Comparison of ENCODE assay signal across 8 mouse cellular contexts in genomic region chrX:104482572-104483443, GRCm38 (mm10). TPM values are rescaled to one million over a fixed set of nuclear protein-coding genes. Genes with fewer than 3 reads are reported as not detected.
DNase-seq lines count a peak whose midpoint lies in the region; ATAC-seq and TF ChIP-seq lines count a peak whose summit lies in the region.

Gene Uprt (plus strand): TSS chrX:104482818.

- H3K36me3 ChIP-seq in ES-Bruce4 (ENCODE audit: control insufficient read depth, insufficient read depth, low read length, poor library complexity, severe bottlenecking): no peaks in the 10 kb centered on the region
- no peaks in the 10 kb centered on the region for H3K36me3 ChIP-seq in forebrain, embryonic 13.5 days (ENCODE audit: poor library complexity, severe bottlenecking)
- no peaks in the 10 kb centered on the region for H3K36me3 ChIP-seq in liver, postnatal 0 days (replicated peaks; ENCODE audit: insufficient read depth, low read length)
- no peaks in the 10 kb centered on the region for H3K36me3 ChIP-seq in neural tube, embryonic 14.5 days (ENCODE audit: control insufficient read depth, insufficient read depth, low read length)
- no peaks in the 10 kb centered on the region for H3K36me3 ChIP-seq in testis, adult 2 months (ENCODE audit: control insufficient read depth, insufficient read depth, low read length)

- TF ChIP-seq POLR2A in ES-Bruce4 (IDR thresholded peaks at IDR 0.05; ENCODE audit: insufficient read depth, low read length): no peak
- no peak for TF ChIP-seq POLR2A in testis, adult 2 months (IDR thresholded peaks at IDR 0.05; ENCODE audit: control insufficient read depth, low read depth, low read length)

- peak within 1 kb of the TSS; percentile 71 for H3K4me3 ChIP-seq in ES-Bruce4 (ENCODE audit: low read depth, low read length)
- H3K4me3 ChIP-seq in forebrain, embryonic 13.5 days: peak within 1 kb of the TSS; percentile 56
- peak within 1 kb of the TSS; percentile 55 for H3K4me3 ChIP-seq in liver, postnatal 0 days (ENCODE audit: low read depth, low read length)
- H3K4me3 ChIP-seq in neural tube, embryonic 14.5 days (ENCODE audit: low read depth, low read length): peak within 1 kb of the TSS; percentile 49
- H3K4me3 ChIP-seq in testis, adult 2 months (ENCODE audit: control insufficient read depth, low read depth, low read length): peak within 1 kb of the TSS; percentile 84

- peak; percentile 99 for ATAC-seq in cerebellum, adult (ENCODE audit: insufficient number of reproducible peaks, low FRiP score, low TSS enrichment)
- peak; percentile 99 for ATAC-seq in forebrain, embryonic 13.5 days
- ATAC-seq in liver, postnatal 0 days: peak; percentile 95
- peak; percentile 100 for ATAC-seq in neural tube, embryonic 14.5 days (ENCODE audit: low read depth)

- intact Hi-C loops in heart, postnatal 10 days (cut with DNase I): loop anchor here (5.0 kb wide), 1 partner anchor 71 kb away; the partner anchor contains the start of gene Abcb7

- no peak within 1 kb of the TSS for H3K27ac ChIP-seq in ES-Bruce4 (ENCODE audit: insufficient read depth, low read length)
- H3K27ac ChIP-seq in forebrain, embryonic 13.5 days: peak within 1 kb of the TSS; percentile 63
- peak within 1 kb of the TSS; percentile 67 for H3K27ac ChIP-seq in liver, postnatal 0 days (ENCODE audit: low read depth)
- H3K27ac ChIP-seq in neural tube, embryonic 14.5 days (ENCODE audit: low read depth, low read length): peak within 1 kb of the TSS; percentile 62
- peak within 1 kb of the TSS; percentile 53; the same call in 1 of the 2 replicates for H3K27ac ChIP-seq in testis, adult 2 months (ENCODE audit: control insufficient read depth, insufficient read depth, low read depth, low read length)

- peak within 1 kb of the TSS; percentile 28 for H3K9ac ChIP-seq in ES-Bruce4 (ENCODE audit: low read depth, poor library complexity, severe bottlenecking)
- peak within 1 kb of the TSS; percentile 65 for H3K9ac ChIP-seq in forebrain, embryonic 13.5 days
- H3K9ac ChIP-seq in liver, postnatal 0 days (replicated peaks): peak within 1 kb of the TSS; percentile 55
- peak within 1 kb of the TSS; percentile 50 for H3K9ac ChIP-seq in neural tube, embryonic 14.5 days (replicated peaks; ENCODE audit: low read depth, low read length)

- DNase-seq in heart, postnatal 10 days: peak; percentile 85 to 87
- DNase-seq in layer of hippocampus, adult 11-12 months (ENCODE audit: low spot score): peak; percentile 80
- DNase-seq in liver, postnatal 0 days: peak; percentile 72

- peak within 1 kb of the TSS; percentile 58 for H3K4me2 ChIP-seq in forebrain, embryonic 13.5 days
- peak within 1 kb of the TSS; percentile 75 for H3K4me2 ChIP-seq in liver, postnatal 0 days (ENCODE audit: low read depth, low read length)
- peak within 1 kb of the TSS; percentile 53 for H3K4me2 ChIP-seq in neural tube, embryonic 14.5 days (ENCODE audit: low read depth, low read length)

- WGBS in forebrain, embryonic 13.5 days: 32% methylated on average over 34 of the region's 34 CpGs
- 20% methylated on average over 34 of the region's 34 CpGs for WGBS in liver, postnatal 0 days (ENCODE audit: insufficient replicate concordance)
- 19% methylated on average over 34 of the region's 34 CpGs for WGBS in neural tube, embryonic 14.5 days

- TF ChIP-seq EP300 in ES-Bruce4 (IDR thresholded peaks at IDR 0.05; ENCODE audit: insufficient read depth, low read depth, low read length): no peak
- no peak for TF ChIP-seq EP300 in liver, postnatal 0 days (IDR thresholded peaks at IDR 0.05; ENCODE audit: low read depth)

- H3K9me3 ChIP-seq in ES-Bruce4 (replicated peaks; ENCODE audit: control insufficient read depth, insufficient read depth, low read length, poor library complexity, severe bottlenecking): no peaks in the 10 kb centered on the region
- H3K9me3 ChIP-seq in forebrain, embryonic 13.5 days (replicated peaks): no peaks in the 10 kb centered on the region
- no peaks in the 10 kb centered on the region for H3K9me3 ChIP-seq in liver, postnatal 0 days (ENCODE audit: low read length)
- H3K9me3 ChIP-seq in neural tube, embryonic 14.5 days (ENCODE audit: control insufficient read depth, low read length): no peaks in the 10 kb centered on the region

- no peak for TF ChIP-seq CTCF in ES-Bruce4 (IDR thresholded peaks at IDR 0.05; ENCODE audit: low read depth, low read length)
- TF ChIP-seq CTCF in liver, postnatal 0 days (IDR thresholded peaks at IDR 0.05; ENCODE audit: low read depth): no peak
- TF ChIP-seq CTCF in testis, adult 2 months (IDR thresholded peaks at IDR 0.05; ENCODE audit: control insufficient read depth, insufficient read depth, insufficient replicate concordance, low read depth, low read length): no peak

- H3K27me3 ChIP-seq in ES-Bruce4 (ENCODE audit: control insufficient read depth, insufficient read depth, low read length, poor library complexity, severe bottlenecking): no peaks in the 10 kb centered on the region
- H3K27me3 ChIP-seq in forebrain, embryonic 13.5 days: 0 out of 2 replicates have a peak, but pooled peaks cover 4% of the 10 kb centered on the region
- no peaks in the 10 kb centered on the region for H3K27me3 ChIP-seq in liver, postnatal 0 days (ENCODE audit: insufficient read depth, low read length)
- H3K27me3 ChIP-seq in neural tube, embryonic 14.5 days (ENCODE audit: control insufficient read depth, insufficient read depth, low read length): no peaks in the 10 kb centered on the region
- H3K27me3 ChIP-seq in testis, adult 2 months (ENCODE audit: control insufficient read depth, insufficient read depth, low read length): no peaks in the 10 kb centered on the region

- H3K4me1 ChIP-seq in ES-Bruce4 (ENCODE audit: control insufficient read depth, insufficient read depth, low read length): peaks cover 2% of the 10 kb centered on the region
- H3K4me1 ChIP-seq in forebrain, embryonic 13.5 days: no peaks in the 10 kb centered on the region
- no peaks in the 10 kb centered on the region for H3K4me1 ChIP-seq in liver, postnatal 0 days (ENCODE audit: insufficient read depth)
- no peaks in the 10 kb centered on the region for H3K4me1 ChIP-seq in neural tube, embryonic 14.5 days (ENCODE audit: control insufficient read depth, insufficient read depth, low read length)
- H3K4me1 ChIP-seq in testis, adult 2 months (ENCODE audit: control insufficient read depth, insufficient read depth, low read length): peaks cover 2% of the 10 kb centered on the region; the same call in 1 of the 2 replicates

RNA-seq across cellular contexts. Expression of gene Uprt, which starts in this region (rescaled TPM):
- 4.5 and 5.2 TPM in 2 replicates for polyA plus RNA-seq in ES-Bruce4 (2011; ENCODE audit: insufficient read depth, insufficient read length, low read depth, missing spikeins)
- 1.4 and 1.6 TPM in 2 replicates for polyA plus RNA-seq in forebrain, embryonic 13.5 days (2015; fragmentation: Nextera tagmentation; extraction: Ambion mirVana)
- 10 to 100 TPM in 1 of 2 experiments, 1 to 10 TPM in 1; 8.8 to 11.2 TPM for total RNA-seq in heart, postnatal 10 days (2021)
- polyA plus RNA-seq in liver, postnatal 0 days (2015; fragmentation: Nextera tagmentation; extraction: Ambion mirVana): 0.07 and 0.32 TPM in 2 replicates
- 2.8 and 3.5 TPM in 2 replicates for polyA plus RNA-seq in neural tube, embryonic 14.5 days (2014; fragmentation: Nextera tagmentation; extraction: Ambion mirVana)
- polyA plus RNA-seq in testis, adult 2 months (2012; rRNA removed): 0.29 and 0.31 TPM in 2 replicates

Comparison
In these comparisons a context has a peak if more than half of its experiments do, and no peak if none do; other contexts are left out.
1. Peak in DNase-seq, ATAC-seq, H3K4me3 ChIP-seq, H3K27ac ChIP-seq, H3K9ac ChIP-seq and H3K4me2 ChIP-seq in liver, postnatal 0 days; RNA of the gene not detected or under 1 TPM.